Mouse (Mus musculus): ENCODE measurements around the gene Spred2.

Spred2 gene

GRCm38 (mm10) chr11:19923888-19924756, at the start of gene Spred2:
Gene Spred2 (plus strand): TSS chr11:19924375.
- peak; percentile 86 for DNase-seq (ENCODE audit: low read depth)

- DNase-seq (ENCODE audit: low read depth): no peak
Measured at GRCm38 (mm10) chr11:19875551-19875950, 48.6 kb upstream of the Spred2 start.

- DNase-seq (ENCODE audit: low read depth): no peak
Measured at GRCm38 (mm10) chr11:19875964-19876363, 48.2 kb upstream of the Spred2 start.

- DNase-seq (ENCODE audit: low read depth): no peak
Measured at GRCm38 (mm10) chr11:19877239-19877915, 46.8 kb upstream of the Spred2 start.

GRCm38 (mm10) chr11:19881342-19881741, 42.8 kb upstream of the Spred2 start:
- no peak for DNase-seq (ENCODE audit: low read depth)

- no peak for DNase-seq (ENCODE audit: low read depth)
Measured at GRCm38 (mm10) chr11:19890700-19891406, 33.3 kb upstream of the Spred2 start.

- DNase-seq (ENCODE audit: low read depth): no peak
Measured at GRCm38 (mm10) chr11:19893233-19893632, 30.9 kb upstream of the Spred2 start.

GRCm38 (mm10) chr11:19899621-19900020, 24.6 kb upstream of the Spred2 start:
- DNase-seq (ENCODE audit: low read depth): no peak

GRCm38 (mm10) chr11:19900712-19901111, 23.5 kb upstream of the Spred2 start:
- DNase-seq (ENCODE audit: low read depth): no peak

GRCm38 (mm10) chr11:19911216-19911615, 13.0 kb upstream of the Spred2 start:
- DNase-seq (ENCODE audit: low read depth): no peak

- DNase-seq (ENCODE audit: low read depth): no peak
Measured at GRCm38 (mm10) chr11:19912179-19912578, 12.0 kb upstream of the Spred2 start.

- DNase-seq (ENCODE audit: low read depth): no peak
Measured at GRCm38 (mm10) chr11:19912661-19913060, 11.5 kb upstream of the Spred2 start.

- DNase-seq (ENCODE audit: low read depth): no peak
Measured at GRCm38 (mm10) chr11:19913761-19914160, 10.4 kb upstream of the Spred2 start.

- DNase-seq (ENCODE audit: low read depth): no peak
Measured at GRCm38 (mm10) chr11:19917381-19918245, 6.6 kb upstream of the Spred2 start.

- no peak for DNase-seq (ENCODE audit: low read depth)
Measured at GRCm38 (mm10) chr11:19918246-19918540, 6.0 kb upstream of the Spred2 start.

- no peak for DNase-seq (ENCODE audit: low read depth)
Measured at GRCm38 (mm10) chr11:19919460-19919784, 4.8 kb upstream of the Spred2 start.

- DNase-seq (ENCODE audit: low read depth): no peak
Measured at GRCm38 (mm10) chr11:19919785-19920671, 4.1 kb upstream of the Spred2 start.

GRCm38 (mm10) chr11:19921723-19922122, 2.5 kb upstream of the Spred2 start:
- no peak for DNase-seq (ENCODE audit: low read depth)

- no peak for DNase-seq (ENCODE audit: low read depth)
Measured at GRCm38 (mm10) chr11:19922208-19922607, 2.0 kb upstream of the Spred2 start.

- DNase-seq (ENCODE audit: low read depth): no peak
Measured at GRCm38 (mm10) chr11:19924757-19925148, 578 bp downstream of the Spred2 start.
